Mouse (Mus musculus): ENCODE results near the gene Rgcc. TPM values are rescaled to one million over a fixed set of nuclear protein-coding genes. Genes with fewer than 3 reads are reported as not detected.

The Rgcc gene
- total and polyA plus RNA-seq, 2 experiments from 2014 or later = 43.3 to 74.4 TPM

GRCm38 (mm10) chr14:79266408-79266807, 35.0 kb downstream of the Rgcc start:
- no peak overlapping the region for H3K9ac ChIP-seq (replicated peaks; ENCODE audit: low read length)
- H3K9me3 ChIP-seq (ENCODE audit: low read length) = no peaks in the 10 kb centered on the region
- no peak for TF ChIP-seq CTCF (IDR thresholded peaks at IDR 0.05; ENCODE audit: low read depth)

GRCm38 (mm10) chr14:79265738-79266137, 35.7 kb downstream of the Rgcc start:
- Histone ChIP-seq H3K27me3 (ENCODE audit: insufficient read depth, low read length) (no peaks in the 10 kb centered on the region), H3K9me3 (ENCODE audit: low read length) (no peaks in the 10 kb centered on the region), H3K36me3 (ENCODE audit: insufficient read depth, low read length) (no peaks in the 10 kb centered on the region), H3K27ac (no peak overlapping the region), H3K4me2 (ENCODE audit: low read depth, low read length) (no peak overlapping the region), H3K9ac (replicated peaks; ENCODE audit: low read length) (no peak overlapping the region), H3K4me1 (ENCODE audit: insufficient read depth, low read length) (no peaks in the 10 kb centered on the region), H3K4me3 (ENCODE audit: low read length) (no peak overlapping the region)
- ATAC-seq = no peak
- no peak for TF ChIP-seq CTCF (IDR thresholded peaks at IDR 0.05; ENCODE audit: low read depth)
- DNase-seq (ENCODE audit: low spot score) = no peak
- 90% methylated on average over 6 of the region's 6 CpGs for WGBS

More at GRCm38 (mm10) chr14:79266408-79266807, 35.0 kb downstream of the Rgcc start:
- Histone ChIP-seq H3K4me2 (ENCODE audit: low read depth, low read length) (no peak overlapping the region), H3K4me1 (ENCODE audit: insufficient read depth, low read length) (no peaks in the 10 kb centered on the region), H3K36me3 (ENCODE audit: insufficient read depth, low read length) (no peaks in the 10 kb centered on the region), H3K27ac (no peak overlapping the region), H3K4me3 (ENCODE audit: low read length) (no peak overlapping the region), H3K27me3 (ENCODE audit: insufficient read depth, low read length) (no peaks in the 10 kb centered on the region)
- ATAC-seq = no peak
- no peak for DNase-seq (ENCODE audit: low spot score)

DNA sequence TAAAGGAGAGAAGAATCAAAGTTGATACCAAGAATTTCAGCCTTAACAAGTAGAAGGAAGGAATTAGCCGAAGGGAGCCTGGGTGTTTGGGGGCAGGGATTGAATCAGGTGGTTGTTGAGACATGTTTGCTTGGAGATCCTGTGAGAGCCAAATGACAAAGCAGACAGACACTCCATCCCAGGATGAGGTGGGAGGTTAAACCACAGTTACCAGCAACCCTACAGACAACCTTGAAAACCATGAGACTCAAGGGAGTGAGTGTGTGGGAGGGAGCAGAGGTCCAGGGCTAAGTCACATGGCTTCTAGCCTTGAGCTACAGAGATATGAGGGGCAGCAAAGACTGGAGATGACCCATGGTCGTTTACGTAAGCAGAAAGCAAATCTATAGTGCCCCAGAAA, 38.1 kb downstream of the Rgcc start:
- H3K9me3 ChIP-seq (ENCODE audit: low read length) = no peaks in the 10 kb centered on the region
- TF ChIP-seq CTCF (IDR thresholded peaks at IDR 0.05; ENCODE audit: low read depth) = no peak
- H3K27me3 ChIP-seq (ENCODE audit: insufficient read depth, low read length) = no peaks in the 10 kb centered on the region
- H3K4me1 ChIP-seq (ENCODE audit: insufficient read depth, low read length) = no peaks in the 10 kb centered on the region
- DNase-seq (ENCODE audit: low spot score) (no peak), ATAC-seq (no peak)
- no peak overlapping the region for H3K27ac ChIP-seq
- no peaks in the 10 kb centered on the region for H3K36me3 ChIP-seq (ENCODE audit: insufficient read depth, low read length)
- H3K4me3 ChIP-seq (ENCODE audit: low read length) = no peak overlapping the region
- H3K9ac ChIP-seq (replicated peaks; ENCODE audit: low read length) = no peak overlapping the region
- no peak overlapping the region for H3K4me2 ChIP-seq (ENCODE audit: low read depth, low read length)
- WGBS = 89% methylated on average over 3 of the region's 3 CpGs

GRCm38 (mm10) chr14:79262677-79263076, 38.8 kb downstream of the Rgcc start:
- DNase-seq (ENCODE audit: low spot score) (peak; percentile 77), ATAC-seq (peak; percentile 74; the same call in 1 of the 2 replicates)
- Histone ChIP-seq H3K9me3 (ENCODE audit: low read length) (no peaks in the 10 kb centered on the region), H3K27me3 (ENCODE audit: insufficient read depth, low read length) (no peaks in the 10 kb centered on the region), H3K9ac (replicated peaks; ENCODE audit: low read length) (no peak overlapping the region), H3K4me2 (ENCODE audit: low read depth, low read length) (no peak overlapping the region), H3K27ac (no peak overlapping the region), H3K36me3 (ENCODE audit: insufficient read depth, low read length) (no peaks in the 10 kb centered on the region), H3K4me1 (ENCODE audit: insufficient read depth, low read length) (no peaks in the 10 kb centered on the region), H3K4me3 (ENCODE audit: low read length) (no peak overlapping the region)
- 60% methylated on average over 4 of the region's 4 CpGs for WGBS
- 0 out of 2 replicates have a peak, but pooled peaks have one; percentile 11 for TF ChIP-seq CTCF (IDR thresholded peaks at IDR 0.05; ENCODE audit: low read depth)

DNA sequence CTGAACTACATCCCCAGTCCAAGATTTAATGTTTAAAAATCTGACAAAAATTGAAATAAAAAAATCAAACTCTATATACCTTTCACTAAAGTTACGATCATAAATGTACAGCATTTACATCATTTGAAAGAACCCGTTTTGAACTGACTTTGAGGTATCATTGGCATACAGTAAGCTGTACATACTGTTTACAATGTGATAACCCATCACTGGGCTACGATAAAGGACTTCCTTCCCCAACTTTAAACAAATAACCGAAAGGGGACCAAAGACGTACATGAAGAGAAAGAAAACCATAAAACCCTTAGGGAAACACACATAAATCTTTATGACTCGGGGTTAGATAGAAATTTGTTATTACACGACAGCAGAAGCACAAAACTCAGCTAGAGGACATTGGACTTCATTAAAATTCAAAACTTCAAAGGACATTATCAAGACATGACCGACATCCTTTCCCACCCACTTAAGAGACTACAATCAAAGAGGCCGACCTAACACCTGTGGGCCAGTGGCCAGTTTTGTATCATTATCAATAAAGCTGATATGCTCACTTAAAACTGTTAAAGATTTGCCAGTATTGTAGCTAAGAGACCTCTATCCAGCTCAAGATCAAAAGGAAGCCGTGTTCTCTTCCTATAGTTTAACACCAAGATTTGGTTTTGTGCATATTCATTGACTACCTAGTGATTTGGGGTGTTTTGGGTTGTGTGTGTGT, 42.2 kb downstream of the Rgcc start:
- no peak overlapping the region for H3K4me3 ChIP-seq (ENCODE audit: low read length)
- no peak overlapping the region for H3K27ac ChIP-seq
- H3K9ac ChIP-seq (replicated peaks; ENCODE audit: low read length) = no peak overlapping the region
- DNase-seq (ENCODE audit: low spot score) (no peak), ATAC-seq (no peak)
- 89% methylated on average over 10 of the region's 10 CpGs for WGBS
- no peaks in the 10 kb centered on the region for H3K4me1 ChIP-seq (ENCODE audit: insufficient read depth, low read length)
- no peaks in the 10 kb centered on the region for H3K27me3 ChIP-seq (ENCODE audit: insufficient read depth, low read length)
- no peaks in the 10 kb centered on the region for H3K36me3 ChIP-seq (ENCODE audit: insufficient read depth, low read length)
- no peak for TF ChIP-seq CTCF (IDR thresholded peaks at IDR 0.05; ENCODE audit: low read depth)
- H3K9me3 ChIP-seq (ENCODE audit: low read length) = no peaks in the 10 kb centered on the region
- H3K4me2 ChIP-seq (ENCODE audit: low read depth, low read length) = no peak overlapping the region

DNA sequence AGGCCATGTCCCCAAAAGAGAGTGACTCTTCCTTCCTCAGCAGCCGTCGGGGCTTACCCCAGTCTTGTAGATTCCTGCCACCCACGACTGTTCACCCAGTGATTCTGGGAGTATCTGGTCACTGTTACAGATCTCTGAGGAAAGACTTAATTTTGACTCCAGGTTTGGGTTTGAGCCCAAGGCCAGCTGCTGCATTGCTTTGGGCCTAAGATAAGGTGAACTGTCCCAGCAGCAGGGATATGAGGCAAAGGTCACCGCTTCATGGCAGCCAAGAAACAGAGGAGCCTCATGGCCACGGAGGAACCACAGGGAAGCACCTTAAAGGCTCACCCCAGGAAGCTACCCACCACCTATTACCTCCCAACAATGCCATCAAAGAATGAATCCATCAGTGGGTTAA, 44.8 kb downstream of the Rgcc start:
- Histone ChIP-seq H3K9ac (replicated peaks; ENCODE audit: low read length) (no peak overlapping the region), H3K27ac (no peak overlapping the region), H3K4me1 (ENCODE audit: insufficient read depth, low read length) (no peaks in the 10 kb centered on the region), H3K4me3 (ENCODE audit: low read length) (no peak overlapping the region), H3K4me2 (ENCODE audit: low read depth, low read length) (no peak overlapping the region), H3K9me3 (ENCODE audit: low read length) (no peaks in the 10 kb centered on the region), H3K36me3 (ENCODE audit: insufficient read depth, low read length) (no peaks in the 10 kb centered on the region), H3K27me3 (ENCODE audit: insufficient read depth, low read length) (no peaks in the 10 kb centered on the region)
- TF ChIP-seq CTCF (IDR thresholded peaks at IDR 0.05; ENCODE audit: low read depth) = no peak
- ATAC-seq (no peak), DNase-seq (ENCODE audit: low spot score) (no peak)
- WGBS = 83% methylated on average over 5 of the region's 5 CpGs

GRCm38 (mm10) chr14:79255786-79256185, 45.7 kb downstream of the Rgcc start:
- ATAC-seq = no peak
- WGBS = 91% methylated on average over 2 of the region's 2 CpGs

More at GRCm38 (mm10) chr14:79255786-79256185, 45.7 kb downstream of the Rgcc start:
- Histone ChIP-seq H3K27me3 (ENCODE audit: insufficient read depth, low read length) (no peaks in the 10 kb centered on the region), H3K4me2 (ENCODE audit: low read depth, low read length) (no peak overlapping the region), H3K4me1 (ENCODE audit: insufficient read depth, low read length) (no peaks in the 10 kb centered on the region), H3K9ac (replicated peaks; ENCODE audit: low read length) (no peak overlapping the region), H3K36me3 (ENCODE audit: insufficient read depth, low read length) (no peaks in the 10 kb centered on the region), H3K27ac (no peak overlapping the region), H3K9me3 (ENCODE audit: low read length) (no peaks in the 10 kb centered on the region), H3K4me3 (ENCODE audit: low read length) (no peak overlapping the region)
- TF ChIP-seq CTCF (IDR thresholded peaks at IDR 0.05; ENCODE audit: low read depth) = no peak
- no peak for DNase-seq (ENCODE audit: low spot score)
